Mouse (Mus musculus): ENCODE measurements around the gene Atg4a. TPM values are rescaled to one million over a fixed set of nuclear protein-coding genes. Genes with fewer than 3 reads are reported as not detected.

Atg4a gene
- polyA plus RNA-seq, 1 experiment from 2014 or later, result 18.5 TPM

DNA sequence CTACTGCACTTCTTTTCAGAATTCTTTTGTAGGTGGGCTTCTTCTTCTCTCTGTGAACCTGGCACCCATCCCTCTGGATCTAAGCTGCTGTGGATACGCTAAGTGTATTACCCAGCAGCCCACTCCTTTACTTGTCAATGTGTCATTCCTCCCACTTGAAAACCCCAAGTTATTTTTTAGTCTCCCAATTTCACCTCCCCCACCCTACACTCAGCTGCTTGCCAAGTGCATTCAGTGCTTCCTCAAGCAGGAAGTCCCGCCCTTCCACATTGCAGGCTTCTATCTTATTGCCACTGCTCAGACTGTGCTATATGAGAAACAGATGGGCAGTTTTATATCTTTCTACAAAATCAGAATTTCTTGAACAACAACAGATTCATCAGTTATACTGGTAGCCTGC, 22.8 kb downstream of the Atg4a start:
- peaks cover 13% of the 10 kb centered on the region for H3K27me3 ChIP-seq (ENCODE audit: control insufficient read depth, insufficient read depth, low read length)
- no peak overlapping the region for H3K4me2 ChIP-seq (replicated peaks; ENCODE audit: low read depth, low read length)
- H3K9ac ChIP-seq (ENCODE audit: low read depth, low read length), result no peak overlapping the region
- DNase-seq (ENCODE audit: low spot score) (no peak), ATAC-seq (ENCODE audit: low FRiP score) (no peak)
- H3K4me3 ChIP-seq (ENCODE audit: low read depth, low read length), result no peak overlapping the region
- H3K9me3 ChIP-seq (ENCODE audit: control insufficient read depth, low read length), result no peaks in the 10 kb centered on the region
- 81% methylated on average over 2 of the region's 2 CpGs for WGBS
- H3K27ac ChIP-seq (ENCODE audit: low read depth, low read length), result no peak overlapping the region
- H3K36me3 ChIP-seq (ENCODE audit: control insufficient read depth, insufficient read depth, low read length), result no peaks in the 10 kb centered on the region
- H3K4me1 ChIP-seq (replicated peaks; ENCODE audit: control insufficient read depth, insufficient read depth, low read length), result no peaks in the 10 kb centered on the region

DNA sequence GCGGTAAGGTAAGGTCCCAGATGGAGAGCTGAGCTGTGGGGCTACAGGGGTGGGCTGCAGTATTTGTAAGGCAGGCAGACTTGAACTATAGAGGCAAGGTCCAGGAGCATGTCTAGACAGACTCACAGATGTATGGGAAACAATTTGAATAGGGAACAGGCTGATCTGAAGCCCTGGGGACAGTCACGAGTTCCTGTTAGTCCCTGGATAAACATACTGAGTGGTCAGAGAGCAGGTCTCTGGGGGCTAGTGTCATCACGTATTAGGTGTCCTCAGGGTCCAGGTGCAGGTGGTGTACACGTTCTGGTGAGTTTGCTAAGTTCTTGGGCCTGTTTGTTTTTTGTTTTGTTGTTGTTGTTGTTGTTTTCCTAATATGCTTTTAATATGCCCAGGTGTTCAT, 23.5 kb downstream of the Atg4a start:
- H3K9me3 ChIP-seq (ENCODE audit: control insufficient read depth, low read length), result no peaks in the 10 kb centered on the region
- no peak overlapping the region for H3K4me3 ChIP-seq (ENCODE audit: low read depth, low read length)
- H3K9ac ChIP-seq (ENCODE audit: low read depth, low read length), result no peak overlapping the region
- DNase-seq (ENCODE audit: low spot score) (no peak), ATAC-seq (ENCODE audit: low FRiP score) (no peak)
- 63% methylated on average over 4 of the region's 4 CpGs for WGBS
- no peaks in the 10 kb centered on the region for H3K4me1 ChIP-seq (replicated peaks; ENCODE audit: control insufficient read depth, insufficient read depth, low read length)
- H3K27me3 ChIP-seq (ENCODE audit: control insufficient read depth, insufficient read depth, low read length), result peaks cover 13% of the 10 kb centered on the region
- no peaks in the 10 kb centered on the region for H3K36me3 ChIP-seq (ENCODE audit: control insufficient read depth, insufficient read depth, low read length)
- H3K4me2 ChIP-seq (replicated peaks; ENCODE audit: low read depth, low read length), result no peak overlapping the region
- H3K27ac ChIP-seq (ENCODE audit: low read depth, low read length), result no peak overlapping the region

DNA sequence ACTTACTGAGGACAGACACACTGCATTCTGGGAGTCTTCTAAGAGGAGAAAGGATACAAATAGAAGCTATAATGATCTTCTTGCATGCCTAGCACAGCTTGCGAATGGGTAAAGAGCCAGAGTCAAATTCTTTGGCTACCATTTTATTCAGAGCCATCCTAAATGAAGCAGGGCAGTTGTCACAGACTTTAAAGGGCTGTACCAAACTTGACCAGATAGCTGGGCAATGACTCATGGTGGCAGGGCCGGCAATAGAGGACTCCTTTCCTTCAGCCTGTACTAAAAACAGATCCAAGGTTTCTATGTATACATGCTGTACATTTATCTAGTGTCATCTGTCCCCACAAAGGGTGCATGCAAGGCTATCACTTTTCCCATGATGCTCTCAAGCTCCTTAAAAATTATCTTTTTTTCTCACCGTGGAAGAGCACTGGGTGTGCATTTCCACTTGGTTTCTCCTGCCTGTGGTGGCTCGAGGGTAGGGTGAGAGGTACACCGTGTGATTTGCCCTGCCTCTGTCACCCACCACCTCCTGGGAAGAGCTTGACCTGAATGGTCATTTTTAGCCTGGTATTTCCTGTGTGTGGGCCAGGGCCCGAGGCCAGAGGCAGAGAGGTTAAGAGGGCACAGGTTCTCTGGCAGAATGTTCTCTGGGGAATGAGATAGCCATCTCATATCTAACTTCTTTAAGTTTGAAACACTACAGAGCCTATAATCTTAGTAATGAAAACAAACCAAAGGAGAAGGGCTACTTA, 26.7 kb downstream of the Atg4a start:
- ATAC-seq (ENCODE audit: low FRiP score) (no peak), DNase-seq (ENCODE audit: low spot score) (no peak)
- whole genome bisulfite sequencing, result 55% methylated on average over 6 of the region's 6 CpGs
- no peaks in the 10 kb centered on the region for H3K4me1 ChIP-seq (replicated peaks; ENCODE audit: control insufficient read depth, insufficient read depth, low read length)
- no peak overlapping the region for H3K27ac ChIP-seq (ENCODE audit: low read depth, low read length)
- H3K9ac ChIP-seq (ENCODE audit: low read depth, low read length), result no peak overlapping the region
- H3K27me3 ChIP-seq (ENCODE audit: control insufficient read depth, insufficient read depth, low read length), result peaks cover 16% of the 10 kb centered on the region
- no peak overlapping the region for H3K4me2 ChIP-seq (replicated peaks; ENCODE audit: low read depth, low read length)
- H3K4me3 ChIP-seq (ENCODE audit: low read depth, low read length), result no peak overlapping the region
- no peaks in the 10 kb centered on the region for H3K36me3 ChIP-seq (ENCODE audit: control insufficient read depth, insufficient read depth, low read length)
- no peaks in the 10 kb centered on the region for H3K9me3 ChIP-seq (ENCODE audit: control insufficient read depth, low read length)

DNA sequence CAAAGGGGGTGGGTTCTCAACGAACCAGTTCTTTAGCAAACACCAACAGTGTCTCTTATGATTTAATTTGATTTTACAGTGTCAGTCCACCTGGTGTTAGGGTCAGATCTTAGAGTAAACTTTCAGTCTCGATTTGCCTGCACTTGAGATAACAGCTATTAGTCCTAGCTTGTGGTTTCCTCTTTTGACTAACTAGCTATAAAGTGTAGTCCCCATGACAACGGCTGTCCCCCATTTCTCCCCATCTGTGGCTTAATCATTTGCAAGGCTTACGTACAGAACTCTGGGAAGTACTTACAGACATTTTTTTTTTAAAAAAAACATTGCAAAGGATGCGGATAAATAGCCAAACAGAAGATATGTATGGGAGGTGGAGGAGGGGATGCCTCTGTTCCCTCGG, 28.1 kb downstream of the Atg4a start:
- no peaks in the 10 kb centered on the region for H3K36me3 ChIP-seq (ENCODE audit: control insufficient read depth, insufficient read depth, low read length)
- H3K4me2 ChIP-seq (replicated peaks; ENCODE audit: low read depth, low read length), result no peak overlapping the region
- no peak overlapping the region for H3K9ac ChIP-seq (ENCODE audit: low read depth, low read length)
- no peak overlapping the region for H3K27ac ChIP-seq (ENCODE audit: low read depth, low read length)
- H3K4me3 ChIP-seq (ENCODE audit: low read depth, low read length), result no peak overlapping the region
- ATAC-seq (ENCODE audit: low FRiP score) (no peak), DNase-seq (ENCODE audit: low spot score) (no peak)
- no peaks in the 10 kb centered on the region for H3K4me1 ChIP-seq (replicated peaks; ENCODE audit: control insufficient read depth, insufficient read depth, low read length)
- H3K9me3 ChIP-seq (ENCODE audit: control insufficient read depth, low read length), result no peaks in the 10 kb centered on the region
- WGBS, result 79% methylated on average over 6 of the region's 6 CpGs
- peaks cover 16% of the 10 kb centered on the region for H3K27me3 ChIP-seq (ENCODE audit: control insufficient read depth, insufficient read depth, low read length)

- no peak for DNase-seq (ENCODE audit: low spot score)
- Histone ChIP-seq H3K4me3 (ENCODE audit: low read depth, low read length) (no peak overlapping the region), H3K36me3 (ENCODE audit: control insufficient read depth, insufficient read depth, low read length) (no peaks in the 10 kb centered on the region), H3K27ac (ENCODE audit: low read depth, low read length) (no peak overlapping the region), H3K9ac (ENCODE audit: low read depth, low read length) (no peak overlapping the region), H3K27me3 (ENCODE audit: control insufficient read depth, insufficient read depth, low read length) (peaks cover 14% of the 10 kb centered on the region), H3K4me1 (replicated peaks; ENCODE audit: control insufficient read depth, insufficient read depth, low read length) (no peaks in the 10 kb centered on the region), H3K9me3 (ENCODE audit: control insufficient read depth, low read length) (no peaks in the 10 kb centered on the region), H3K4me2 (replicated peaks; ENCODE audit: low read depth, low read length) (no peak overlapping the region)
- ATAC-seq (ENCODE audit: low FRiP score), result no peak
- 85% methylated on average over 2 of the region's 2 CpGs for WGBS
Observed at GRCm38 (mm10) chrX:140985256-140985655, 28.5 kb downstream of the Atg4a start.

DNA sequence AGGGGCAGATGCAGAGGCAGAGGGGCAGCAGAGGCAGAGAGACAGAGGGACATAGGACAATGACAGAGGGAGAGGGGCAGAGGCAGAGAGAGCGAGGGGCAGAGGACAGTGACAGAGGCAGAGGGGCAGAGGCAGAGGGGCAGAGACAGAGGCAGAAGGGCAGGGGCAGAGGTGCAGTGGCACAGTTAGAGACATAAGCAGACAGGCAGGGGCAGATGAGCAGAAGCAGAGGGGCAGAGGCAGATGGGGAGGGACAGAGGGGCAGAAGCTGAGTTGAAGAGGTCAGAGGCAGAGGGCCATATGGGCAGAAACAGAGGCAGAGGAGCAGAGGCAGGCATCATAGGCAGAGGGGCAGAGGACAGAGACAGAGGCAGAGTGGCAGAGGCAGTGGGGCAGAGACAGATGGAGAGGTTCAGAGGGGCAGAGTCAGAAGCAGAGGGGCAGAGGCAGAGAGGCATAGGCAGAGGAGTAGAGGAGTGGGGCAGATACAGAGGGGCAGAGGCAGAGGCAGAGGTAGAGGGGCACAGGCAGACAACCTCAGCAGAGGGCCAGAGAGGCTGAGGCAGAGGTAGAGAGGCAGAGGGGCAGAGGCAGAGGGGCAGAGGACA, 40.3 kb downstream of the Atg4a start:
- Histone ChIP-seq H3K9ac (ENCODE audit: low read depth, low read length) (no peak overlapping the region), H3K4me1 (replicated peaks; ENCODE audit: control insufficient read depth, insufficient read depth, low read length) (no peaks in the 10 kb centered on the region), H3K36me3 (ENCODE audit: control insufficient read depth, insufficient read depth, low read length) (no peaks in the 10 kb centered on the region), H3K9me3 (ENCODE audit: control insufficient read depth, low read length) (no peaks in the 10 kb centered on the region), H3K27ac (ENCODE audit: low read depth, low read length) (no peak overlapping the region), H3K27me3 (ENCODE audit: control insufficient read depth, insufficient read depth, low read length) (peaks cover 3% of the 10 kb centered on the region), H3K4me3 (ENCODE audit: low read depth, low read length) (no peak overlapping the region), H3K4me2 (replicated peaks; ENCODE audit: low read depth, low read length) (no peak overlapping the region)
- 75% methylated on average over 1 of the region's 1 CpGs for WGBS
- DNase-seq (ENCODE audit: low spot score) (no peak), ATAC-seq (ENCODE audit: low FRiP score) (peak; percentile 45)

DNA sequence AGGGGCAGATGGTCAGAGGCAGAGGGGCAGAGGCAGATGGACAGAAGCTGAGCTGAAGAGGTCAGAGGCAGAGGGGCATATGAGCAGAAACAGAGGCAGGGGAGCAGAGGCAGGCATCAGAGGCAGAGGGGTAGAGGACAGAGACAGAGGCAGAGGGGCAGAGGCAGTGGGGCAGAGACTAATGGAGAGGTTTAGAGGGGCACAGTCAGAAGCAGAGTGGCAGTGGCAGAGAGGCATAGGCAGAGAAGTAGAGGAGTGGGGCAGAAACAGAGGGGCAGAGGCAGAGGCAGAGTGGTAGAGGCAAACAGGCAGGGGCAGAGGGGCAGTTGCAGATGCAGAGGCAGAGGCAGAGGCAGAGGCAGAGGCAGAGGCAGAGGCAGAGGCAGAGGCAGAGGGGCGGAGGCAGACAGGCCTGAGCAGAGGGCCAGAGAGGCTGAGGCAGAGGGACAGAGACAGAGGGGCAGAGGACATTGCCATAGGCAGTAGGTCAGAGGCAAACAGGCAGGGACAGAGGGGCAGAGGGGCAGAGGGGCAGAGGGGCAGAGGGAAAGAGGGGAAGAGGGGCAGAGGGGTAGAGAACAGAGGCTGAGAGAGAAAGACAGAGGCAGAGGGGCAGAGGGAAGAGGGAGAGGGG, 41.3 kb downstream of the Atg4a start:
- no peak for ATAC-seq (ENCODE audit: low FRiP score)
- DNase-seq (ENCODE audit: low spot score), result no peak
- Histone ChIP-seq H3K4me3 (ENCODE audit: low read depth, low read length) (no peak overlapping the region), H3K9ac (ENCODE audit: low read depth, low read length) (no peak overlapping the region), H3K9me3 (ENCODE audit: control insufficient read depth, low read length) (no peaks in the 10 kb centered on the region), H3K4me1 (replicated peaks; ENCODE audit: control insufficient read depth, insufficient read depth, low read length) (no peaks in the 10 kb centered on the region), H3K4me2 (replicated peaks; ENCODE audit: low read depth, low read length) (no peak overlapping the region), H3K27me3 (ENCODE audit: control insufficient read depth, insufficient read depth, low read length) (peaks cover 3% of the 10 kb centered on the region), H3K36me3 (ENCODE audit: control insufficient read depth, insufficient read depth, low read length) (no peaks in the 10 kb centered on the region), H3K27ac (ENCODE audit: low read depth, low read length) (no peak overlapping the region)
- 50% methylated on average over 1 of the region's 1 CpGs for WGBS

DNA sequence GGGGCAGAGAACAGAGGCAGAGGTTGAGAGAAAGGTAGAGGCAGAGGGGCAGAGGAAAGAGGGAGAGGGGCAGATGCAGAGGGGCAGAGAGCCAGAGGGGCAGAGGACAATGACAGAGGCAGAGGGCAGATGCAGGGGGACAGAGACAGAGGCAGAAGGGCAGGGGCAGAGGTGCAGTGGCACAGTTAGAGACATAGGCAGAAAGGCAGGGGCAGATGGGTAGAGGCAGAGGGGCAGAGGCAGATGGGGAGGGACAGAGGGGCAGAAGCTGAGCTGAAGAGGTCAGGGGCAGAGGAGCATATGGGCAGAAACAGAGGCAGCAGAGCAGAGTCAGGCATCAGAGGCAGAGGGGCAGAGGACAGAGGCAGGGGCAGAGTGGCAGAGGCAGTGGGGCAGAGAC, 42.2 kb downstream of the Atg4a start:
- no peak overlapping the region for H3K4me2 ChIP-seq (replicated peaks; ENCODE audit: low read depth, low read length)
- DNase-seq (ENCODE audit: low spot score) (no peak), ATAC-seq (ENCODE audit: low FRiP score) (no peak)
- no peak overlapping the region for H3K4me3 ChIP-seq (ENCODE audit: low read depth, low read length)
- H3K9me3 ChIP-seq (ENCODE audit: control insufficient read depth, low read length), result no peaks in the 10 kb centered on the region
- H3K36me3 ChIP-seq (ENCODE audit: control insufficient read depth, insufficient read depth, low read length), result no peaks in the 10 kb centered on the region
- no peak overlapping the region for H3K9ac ChIP-seq (ENCODE audit: low read depth, low read length)
- H3K4me1 ChIP-seq (replicated peaks; ENCODE audit: control insufficient read depth, insufficient read depth, low read length), result no peaks in the 10 kb centered on the region
- peaks cover 3% of the 10 kb centered on the region for H3K27me3 ChIP-seq (ENCODE audit: control insufficient read depth, insufficient read depth, low read length)
- H3K27ac ChIP-seq (ENCODE audit: low read depth, low read length), result no peak overlapping the region

DNA sequence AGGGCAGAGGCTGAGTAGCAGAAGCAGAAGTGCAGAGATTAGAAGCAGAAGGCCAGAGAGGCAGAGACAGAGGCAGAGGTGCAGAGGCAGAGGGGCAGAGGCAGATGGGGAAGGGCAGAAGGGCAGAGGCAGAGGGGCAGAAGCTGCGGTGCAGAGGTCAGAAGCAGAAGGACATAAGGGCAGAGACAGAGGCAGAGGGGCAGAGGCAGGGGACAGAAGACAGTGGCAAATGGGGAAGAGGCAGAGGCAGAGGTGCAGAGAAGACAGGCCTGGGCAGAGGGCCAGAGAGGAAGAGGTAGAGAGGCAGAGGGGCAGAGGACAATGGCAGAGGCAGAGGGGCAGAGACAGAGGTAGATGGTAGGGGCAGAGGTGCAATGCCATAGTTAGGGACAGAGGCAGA, 193.0 kb downstream of the Atg4a start:
- no peaks in the 10 kb centered on the region for H3K4me1 ChIP-seq (replicated peaks; ENCODE audit: control insufficient read depth, insufficient read depth, low read length)
- H3K27me3 ChIP-seq (ENCODE audit: control insufficient read depth, insufficient read depth, low read length), result peaks cover 6% of the 10 kb centered on the region
- H3K4me3 ChIP-seq (ENCODE audit: low read depth, low read length), result no peak overlapping the region
- no peaks in the 10 kb centered on the region for H3K36me3 ChIP-seq (ENCODE audit: control insufficient read depth, insufficient read depth, low read length)
- no peak overlapping the region for H3K9ac ChIP-seq (ENCODE audit: low read depth, low read length)
- H3K27ac ChIP-seq (ENCODE audit: low read depth, low read length), result no peak overlapping the region
- DNase-seq (ENCODE audit: low spot score) (no peak), ATAC-seq (ENCODE audit: low FRiP score) (no peak)
- WGBS, result 50% methylated on average over 1 of the region's 1 CpGs
- H3K9me3 ChIP-seq (ENCODE audit: control insufficient read depth, low read length), result no peaks in the 10 kb centered on the region
- no peak overlapping the region for H3K4me2 ChIP-seq (replicated peaks; ENCODE audit: low read depth, low read length)

All from hindbrain, embryonic 11.5 days (tissue).